Mouse (Mus musculus) heart, embryonic 16.5 days (tissue): ENCODE data around the gene Hid1. TPM values are rescaled to one million over a fixed set of nuclear protein-coding genes. Genes with fewer than 3 reads are reported as not detected.

ENCODE experiments used
- ATAC-seq: fragments of 200-750 bp; cut with Nextera tagmentation; replicated peaks from 2 replicates; pipeline ENCODE4 v1.8.0; 2017; ENCODE audit warnings: moderate number of reproducible peaks; ENCODE audit not compliant: insufficient read depth, low FRiP score; ENCODE audit errors: extremely low read depth
- H3K27ac ChIP-seq: fragments of 300-500 bp; sonication (generic); 2 replicates; pipeline ENCODE4 v1.5.1; 2014; ENCODE audit warnings: mild to moderate bottlenecking, low read length, control low read depth, moderate library complexity
- H3K27me3 ChIP-seq: fragments of 300-500 bp; sonication (generic); 2 replicates; pipeline ENCODE4 v1.6.1; 2014; ENCODE audit warnings: low read length, mixed read lengths; ENCODE audit not compliant: control insufficient read depth, insufficient read depth
- H3K36me3 ChIP-seq: fragments of 300-500 bp; sonication (generic); 2 replicates; pipeline ENCODE4 v1.6.1; 2014; ENCODE audit not compliant: control insufficient read depth, insufficient read depth
- H3K4me1 ChIP-seq: fragments of 300-500 bp; sonication (generic); 2 replicates; pipeline ENCODE4 v1.6.1; 2014; ENCODE audit warnings: low read length, mixed read lengths; ENCODE audit not compliant: control insufficient read depth, insufficient read depth
- H3K4me2 ChIP-seq: fragments of 300-500 bp; sonication (generic); 2 replicates; pipeline ENCODE4 v1.6.1; 2014; ENCODE audit warnings: low read depth, mild to moderate bottlenecking, control low read depth, low read length
- H3K4me3 ChIP-seq: fragments of 300-500 bp; sonication (generic); 2 replicates; pipeline ENCODE4 v1.5.1; 2014; ENCODE audit warnings: mild to moderate bottlenecking, control low read depth, low read length
- H3K9ac ChIP-seq: fragments of 300-500 bp; sonication (generic); 2 replicates; pipeline ENCODE4 v1.6.1; 2014; ENCODE audit warnings: low read length, control low read depth
- H3K9me3 ChIP-seq: fragments of 300-500 bp; sonication (generic); replicated peaks from 2 replicates; pipeline ENCODE4 v1.6.1; 2016; ENCODE audit warnings: low read length; ENCODE audit not compliant: control insufficient read depth
- WGBS: fragments of 180-500 bp; shearing (Covaris S2); extraction: QIAGEN DNeasy Blood & Tissue Kit; methylation state at CpG from one replicate; pipeline ENCODE4 v1.1.7; 2014; 5-methylcytosine and 5-hydroxymethylcytosine counted together
- polyA plus RNA-seq: library from polyadenylated mRNA; unstranded; fragments of >200 nt; fragmentation: Nextera tagmentation; extraction: Ambion mirVana; gene quantifications from 2 replicates; pipeline ENCODE4 v1.2.1, GENCODE M21; 2015

The Hid1 gene
- polyA plus RNA-seq, 1 experiment from 2014 or later: 8.5 TPM

- Histone ChIP-seq H3K27me3 (no peaks in the 10 kb centered on the region; the same call in 1 of the 2 replicates), H3K36me3 (no peaks in the 10 kb centered on the region), H3K9ac (peak overlapping the region; percentile 60; the same call in 1 of the 2 replicates), H3K4me2 (peak overlapping the region; percentile 91), H3K4me3 (peak overlapping the region; percentile 83), H3K27ac (peak overlapping the region; percentile 66), H3K4me1 (peaks cover 26% of the 10 kb centered on the region), H3K9me3 (peaks cover 2% of the 10 kb centered on the region; the same call in 1 of the 2 replicates)
- no peak for ATAC-seq
- WGBS: 17% methylated on average over 9 of the region's 9 CpGs
Measured at GRCm38 (mm10) chr11:115381276-115381675, 13.7 kb upstream of the Hid1 start.

- no peak overlapping the region for H3K27ac ChIP-seq
- no peak overlapping the region for H3K9ac ChIP-seq
- peaks cover 7% of the 10 kb centered on the region; the same call in 1 of the 2 replicates for H3K27me3 ChIP-seq
- no peak overlapping the region for H3K4me3 ChIP-seq
- H3K4me1 ChIP-seq: peaks cover 24% of the 10 kb centered on the region
- H3K9me3 ChIP-seq: peaks cover 2% of the 10 kb centered on the region; the same call in 1 of the 2 replicates
- WGBS: 83% methylated on average over 7 of the region's 7 CpGs
- ATAC-seq: no peak
- H3K36me3 ChIP-seq: no peaks in the 10 kb centered on the region
- no peak overlapping the region for H3K4me2 ChIP-seq
Measured at GRCm38 (mm10) chr11:115377854-115378253, 10.3 kb upstream of the Hid1 start.

GRCm38 (mm10) chr11:115377254-115377653 lies 9.7 kb upstream of the Hid1 start:
- no peaks in the 10 kb centered on the region for H3K36me3 ChIP-seq
- H3K4me2 ChIP-seq: no peak overlapping the region
- WGBS: 80% methylated on average over 4 of the region's 4 CpGs
- no peak overlapping the region for H3K4me3 ChIP-seq
- H3K27ac ChIP-seq: no peak overlapping the region
- H3K27me3 ChIP-seq: peaks cover 10% of the 10 kb centered on the region; the same call in 1 of the 2 replicates
- peaks cover 2% of the 10 kb centered on the region; the same call in 1 of the 2 replicates for H3K9me3 ChIP-seq
- H3K9ac ChIP-seq: no peak overlapping the region
- H3K4me1 ChIP-seq: peaks cover 18% of the 10 kb centered on the region
- no peak for ATAC-seq

- Histone ChIP-seq H3K27ac (no peak overlapping the region), H3K4me1 (peaks cover 18% of the 10 kb centered on the region), H3K4me2 (no peak overlapping the region), H3K9me3 (peaks cover 2% of the 10 kb centered on the region; the same call in 1 of the 2 replicates), H3K4me3 (no peak overlapping the region), H3K27me3 (peaks cover 11% of the 10 kb centered on the region), H3K9ac (no peak overlapping the region), H3K36me3 (no peaks in the 10 kb centered on the region)
- ATAC-seq: no peak
- WGBS: 56% methylated on average over 7 of the region's 7 CpGs
Measured at GRCm38 (mm10) chr11:115376722-115377121, 9.2 kb upstream of the Hid1 start.

GRCm38 (mm10) chr11:115374695-115375425 lies 7.3 kb upstream of the Hid1 start:
- Histone ChIP-seq H3K36me3 (no peaks in the 10 kb centered on the region), H3K27me3 (peaks cover 24% of the 10 kb centered on the region), H3K27ac (peak overlapping the region; percentile 6), H3K9me3 (peaks cover 2% of the 10 kb centered on the region; the same call in 1 of the 2 replicates), H3K4me3 (peak overlapping the region; percentile 47), H3K4me2 (peak overlapping the region; percentile 71), H3K4me1 (peaks cover 14% of the 10 kb centered on the region), H3K9ac (peak overlapping the region; percentile 50)
- 45% methylated on average over 12 of the region's 12 CpGs for WGBS
- ATAC-seq: no peak; the same call in 1 of the 2 replicates

- peaks cover 27% of the 10 kb centered on the region for H3K27me3 ChIP-seq
- ATAC-seq: peak; percentile 63
- H3K9ac ChIP-seq: peak overlapping the region; percentile 50
- 1% methylated on average over 30 of the region's 30 CpGs for WGBS
- no peaks in the 10 kb centered on the region for H3K36me3 ChIP-seq
- H3K4me2 ChIP-seq: peak overlapping the region; percentile 71
- H3K27ac ChIP-seq: peak overlapping the region; percentile 6
- peak overlapping the region; percentile 47 for H3K4me3 ChIP-seq
- H3K4me1 ChIP-seq: peaks cover 14% of the 10 kb centered on the region
- H3K9me3 ChIP-seq: peaks cover 2% of the 10 kb centered on the region; the same call in 1 of the 2 replicates
Measured at GRCm38 (mm10) chr11:115373805-115374694, 6.5 kb upstream of the Hid1 start.

GRCm38 (mm10) chr11:115372737-115373136 lies 5.2 kb upstream of the Hid1 start:
- no peak overlapping the region for H3K9ac ChIP-seq
- no peaks in the 10 kb centered on the region for H3K9me3 ChIP-seq
- ATAC-seq: no peak
- no peak overlapping the region for H3K4me3 ChIP-seq
- 60% methylated on average over 2 of the region's 2 CpGs for WGBS
- H3K27me3 ChIP-seq: peaks cover 27% of the 10 kb centered on the region
- H3K4me2 ChIP-seq: no peak overlapping the region
- peaks cover 14% of the 10 kb centered on the region for H3K4me1 ChIP-seq
- no peaks in the 10 kb centered on the region for H3K36me3 ChIP-seq
- H3K27ac ChIP-seq: no peak overlapping the region

GRCm38 (mm10) chr11:115372015-115372414 lies 4.5 kb upstream of the Hid1 start:
- H3K27me3 ChIP-seq: peaks cover 31% of the 10 kb centered on the region
- WGBS: 51% methylated on average over 1 of the region's 1 CpGs
- H3K9ac ChIP-seq: no peak overlapping the region
- no peaks in the 10 kb centered on the region for H3K9me3 ChIP-seq
- no peaks in the 10 kb centered on the region for H3K36me3 ChIP-seq
- no peak overlapping the region for H3K4me2 ChIP-seq
- no peak overlapping the region for H3K4me3 ChIP-seq
- H3K4me1 ChIP-seq: peaks cover 16% of the 10 kb centered on the region
- H3K27ac ChIP-seq: no peak overlapping the region
- no peak for ATAC-seq
